In the genomic region with DNA sequence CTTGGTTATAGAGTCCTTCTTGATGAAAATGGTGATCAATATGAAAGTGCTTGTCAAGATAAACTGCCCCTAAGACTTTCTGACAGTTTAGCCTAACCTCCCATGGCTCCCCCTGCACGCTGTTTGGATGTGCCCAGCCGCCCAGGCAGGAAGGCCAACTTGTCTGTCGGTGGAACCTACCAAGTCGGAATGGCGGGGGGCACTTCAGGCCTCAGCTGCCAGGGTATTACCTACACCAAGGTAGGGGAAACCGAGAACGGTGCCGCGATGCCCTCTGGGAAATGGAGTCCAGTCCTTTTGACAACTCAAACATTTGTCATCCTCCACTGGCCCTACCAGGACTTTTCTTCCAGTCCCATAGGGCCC, we compare ENCODE assay signal across 8 mouse cellular contexts. TPM values are rescaled to one million over a fixed set of nuclear protein-coding genes. Genes with fewer than 3 reads are reported as not detected.
A peak's percentile ranks its signal among the peaks of the same experiment; 100 is the strongest.
DNase-seq lines count a peak whose midpoint lies in the region; ATAC-seq lines count a peak whose summit lies in the region.

No protein-coding gene starts in this region.

- peak overlapping the region; percentile 82 for H3K4me2 ChIP-seq in hindbrain, embryonic 11.5 days (replicated peaks; ENCODE audit: low read depth, low read length)

- WGBS in hindbrain, embryonic 11.5 days: 0% methylated on average over 9 of the region's 9 CpGs

- no peaks in the 10 kb centered on the region for H3K4me1 ChIP-seq in hindbrain, embryonic 11.5 days (replicated peaks; ENCODE audit: control insufficient read depth, insufficient read depth, low read length)

- no peaks in the 10 kb centered on the region for H3K9me3 ChIP-seq in hindbrain, embryonic 11.5 days (ENCODE audit: control insufficient read depth, low read length)

- peak overlapping the region; percentile 64 for H3K9ac ChIP-seq in hindbrain, embryonic 11.5 days (ENCODE audit: low read depth, low read length)

- peak; percentile 97 for DNase-seq in MN1 (ENCODE audit: low spot score)
- DNase-seq in cerebellum, adult 9-10 months: peak; percentile 100
- peak; percentile 95 for DNase-seq in hindbrain, embryonic 11.5 days (ENCODE audit: low spot score)
- DNase-seq in layer of hippocampus, postnatal 10 days (ENCODE audit: low spot score in 2 of 2): peak; percentile 94 to 96
- peak; percentile 97 for DNase-seq in lung, postnatal 10 days
- DNase-seq in ovary, postnatal 36 days (ENCODE audit: low spot score): peak; percentile 89
- DNase-seq in thymus, postnatal 25 days: peak; percentile 99

- H3K27ac ChIP-seq in hindbrain, embryonic 11.5 days (ENCODE audit: low read depth, low read length): peak overlapping the region; percentile 80

- peak overlapping the region; percentile 94 for H3K4me3 ChIP-seq in hindbrain, embryonic 11.5 days (ENCODE audit: low read depth, low read length)

- no peaks in the 10 kb centered on the region for H3K27me3 ChIP-seq in hindbrain, embryonic 11.5 days (ENCODE audit: control insufficient read depth, insufficient read depth, low read length)

- peak; percentile 80 for ATAC-seq in frontal cortex, adult (ENCODE audit: low TSS enrichment)
- ATAC-seq in hindbrain, embryonic 11.5 days (ENCODE audit: low FRiP score): peak; percentile 96

- H3K36me3 ChIP-seq in hindbrain, embryonic 11.5 days (ENCODE audit: control insufficient read depth, insufficient read depth, low read length): no peaks in the 10 kb centered on the region

RNA-seq across cellular contexts. Expression of a gene that starts 0.5 kb away (rescaled TPM):
- polyA plus RNA-seq in hindbrain, embryonic 11.5 days (2014; fragmentation: Nextera tagmentation; extraction: Ambion mirVana): 18.6 and 23.7 TPM in 2 replicates
- 100 to 1,000 TPM; 170 to 180 TPM for total RNA-seq in layer of hippocampus, postnatal 10 days (2021)

RNA-seq across cellular contexts. Expression of a gene that starts 19.5 kb away (rescaled TPM):
- 0.89 and 1.2 TPM in 2 replicates for polyA plus RNA-seq in hindbrain, embryonic 11.5 days (2014; fragmentation: Nextera tagmentation; extraction: Ambion mirVana)
- total RNA-seq in layer of hippocampus, postnatal 10 days (2021): 1 to 10 TPM; 2.3 to 3.7 TPM

RNA-seq across cellular contexts. Expression of a gene that starts 19.6 kb away (rescaled TPM):
- polyA plus RNA-seq in hindbrain, embryonic 11.5 days (2014; fragmentation: Nextera tagmentation; extraction: Ambion mirVana): 35.6 and 38.6 TPM in 2 replicates
- 10 to 100 TPM; 47.3 to 55.0 TPM for total RNA-seq in layer of hippocampus, postnatal 10 days (2021)

RNA-seq across cellular contexts. Expression of a gene that starts 53.7 kb away (rescaled TPM):
- 6.2 and 8.6 TPM in 2 replicates for polyA plus RNA-seq in hindbrain, embryonic 11.5 days (2014; fragmentation: Nextera tagmentation; extraction: Ambion mirVana)
- 1 to 10 TPM; 8.9 to 9.4 TPM for total RNA-seq in layer of hippocampus, postnatal 10 days (2021)

Comparison
In these comparisons a context has a peak if more than half of its experiments do, and no peak if none do; other contexts are left out.
1. Peak in every context shown above with its lines: DNase-seq, ATAC-seq, H3K4me3 ChIP-seq and H3K27ac ChIP-seq.